Mouse (Mus musculus) embryonic facial prominence, embryonic 11.5 days (tissue): Measurements from ENCODE around the gene Fam240a. TPM values are rescaled to one million over a fixed set of nuclear protein-coding genes. Genes with fewer than 3 reads are reported as not detected.

Source experiments
- ATAC-seq: fragments of 200-750 bp; cut with Nextera tagmentation; replicated peaks from 2 replicates; pipeline ENCODE4 v1.8.0; 2017; ENCODE audit warnings: low read depth; ENCODE audit not compliant: insufficient number of reproducible peaks, low FRiP score, low TSS enrichment
- DNase-seq: peaks from one replicate; pipeline ENCODE4 v3.0.0-alpha.2; 2015; ENCODE audit warnings: low spot score
- H3K27ac ChIP-seq: fragments of 300-500 bp; sonication (generic); replicated peaks from 2 replicates; pipeline ENCODE4 v1.5.1; 2014; ENCODE audit warnings: mild to moderate bottlenecking, low read depth, low read length, control low read depth
- H3K27me3 ChIP-seq: fragments of 300-500 bp; sonication (generic); 2 replicates; pipeline ENCODE4 v1.6.1; 2014; ENCODE audit warnings: mild to moderate bottlenecking, low read length, moderate library complexity, mixed read lengths; ENCODE audit not compliant: control insufficient read depth, insufficient read depth
- H3K36me3 ChIP-seq: fragments of 300-500 bp; sonication (generic); replicated peaks from 2 replicates; pipeline ENCODE4 v1.6.1; 2014; ENCODE audit warnings: low read depth, mild to moderate bottlenecking, low read length, moderate library complexity, mixed read lengths; ENCODE audit not compliant: control insufficient read depth, insufficient read depth
- H3K4me1 ChIP-seq: fragments of 300-500 bp; sonication (generic); 2 replicates; pipeline ENCODE4 v1.6.1; 2014; ENCODE audit warnings: low read length, mixed read lengths; ENCODE audit not compliant: control insufficient read depth, insufficient read depth
- H3K4me2 ChIP-seq: fragments of 300-500 bp; sonication (generic); 2 replicates; pipeline ENCODE4 v1.6.1; 2014; ENCODE audit warnings: low read depth, mild to moderate bottlenecking, control low read depth, low read length, moderate library complexity
- H3K4me3 ChIP-seq: fragments of 300-500 bp; sonication (generic); 2 replicates; pipeline ENCODE4 v1.5.1; 2014; ENCODE audit warnings: low read depth, low read length, control low read depth
- H3K9ac ChIP-seq: fragments of 300-500 bp; sonication (generic); replicated peaks from 2 replicates; pipeline ENCODE4 v1.6.1; 2014; ENCODE audit warnings: mild to moderate bottlenecking, control low read depth, low read length
- H3K9me3 ChIP-seq: fragments of 300-500 bp; sonication (generic); replicated peaks from 2 replicates; pipeline ENCODE4 v1.6.1; 2016; ENCODE audit warnings: mild to moderate bottlenecking, low read length, inconsistent platforms, mixed read lengths; ENCODE audit not compliant: control insufficient read depth
- WGBS: fragments of 180-500 bp; shearing (Covaris S2); extraction: QIAGEN DNeasy Blood & Tissue Kit; methylation state at CpG from one replicate; pipeline ENCODE4 v1.1.7; 2014; 5-methylcytosine and 5-hydroxymethylcytosine counted together
- polyA plus RNA-seq: library from polyadenylated mRNA; unstranded; fragments of >200 nt; fragmentation: Nextera tagmentation; extraction: Ambion mirVana; gene quantifications from 2 replicates; pipeline ENCODE4 v1.2.1, GENCODE M21; 2014

Gene Fam240a
- polyA plus RNA-seq, result not detected in 2 replicates

- Histone ChIP-seq H3K36me3 (no peaks in the 10 kb centered on the region), H3K9ac (no peak within 1 kb of the TSS), H3K27me3 (no peaks in the 10 kb centered on the region), H3K4me3 (no peak within 1 kb of the TSS), H3K27ac (no peak within 1 kb of the TSS), H3K4me1 (no peaks in the 10 kb centered on the region), H3K4me2 (no peak within 1 kb of the TSS), H3K9me3 (no peaks in the 10 kb centered on the region)
- ATAC-seq (no peak), DNase-seq (no peak)
- WGBS, result 86% methylated on average over 7 of the region's 7 CpGs
Measured at GRCm38 (mm10) chr9:110916786-110917185, at the start of gene Fam240a. Gene Fam240a, minus strand, starts transcription at chr9:110916861.

- Histone ChIP-seq H3K9me3 (no peaks in the 10 kb centered on the region), H3K4me1 (no peaks in the 10 kb centered on the region), H3K9ac (no peak overlapping the region), H3K27me3 (no peaks in the 10 kb centered on the region), H3K4me2 (no peak overlapping the region), H3K36me3 (no peaks in the 10 kb centered on the region), H3K4me3 (no peak overlapping the region), H3K27ac (no peak overlapping the region)
- DNase-seq (no peak), ATAC-seq (no peak)
- WGBS, result 74% methylated on average over 2 of the region's 2 CpGs
Measured at GRCm38 (mm10) chr9:110965910-110966231, 49.2 kb upstream of the Fam240a start.

- Histone ChIP-seq H3K27ac (no peak overlapping the region), H3K4me3 (no peak overlapping the region), H3K9me3 (no peaks in the 10 kb centered on the region), H3K27me3 (no peaks in the 10 kb centered on the region), H3K36me3 (no peaks in the 10 kb centered on the region), H3K4me2 (no peak overlapping the region), H3K9ac (no peak overlapping the region), H3K4me1 (no peaks in the 10 kb centered on the region)
- WGBS, result 91% methylated on average over 22 of the region's 22 CpGs
- ATAC-seq (no peak), DNase-seq (no peak)
Measured at GRCm38 (mm10) chr9:110965062-110965909, 48.6 kb upstream of the Fam240a start.

GRCm38 (mm10) chr9:110963566-110964115 is 47.0 kb upstream of the Fam240a start:
- Histone ChIP-seq H3K27me3 (no peaks in the 10 kb centered on the region), H3K27ac (no peak overlapping the region), H3K9ac (no peak overlapping the region), H3K4me2 (no peak overlapping the region), H3K4me3 (no peak overlapping the region), H3K9me3 (no peaks in the 10 kb centered on the region), H3K4me1 (no peaks in the 10 kb centered on the region), H3K36me3 (no peaks in the 10 kb centered on the region)
- DNase-seq (no peak), ATAC-seq (no peak)
- WGBS, result 91% methylated on average over 8 of the region's 8 CpGs

GRCm38 (mm10) chr9:110961386-110961785 is 44.7 kb upstream of the Fam240a start:
- Histone ChIP-seq H3K36me3 (no peaks in the 10 kb centered on the region), H3K27ac (no peak overlapping the region), H3K27me3 (no peaks in the 10 kb centered on the region), H3K4me2 (no peak overlapping the region), H3K9ac (no peak overlapping the region), H3K4me1 (no peaks in the 10 kb centered on the region), H3K9me3 (no peaks in the 10 kb centered on the region), H3K4me3 (no peak overlapping the region)
- WGBS, result 97% methylated on average over 8 of the region's 8 CpGs
- ATAC-seq, result no peak
- DNase-seq, result no peak

GRCm38 (mm10) chr9:110960230-110961149 is 43.8 kb upstream of the Fam240a start:
- no peak overlapping the region for H3K9ac ChIP-seq
- no peaks in the 10 kb centered on the region for H3K36me3 ChIP-seq
- H3K9me3 ChIP-seq, result no peaks in the 10 kb centered on the region
- 85% methylated on average over 13 of the region's 13 CpGs for WGBS
- no peaks in the 10 kb centered on the region for H3K27me3 ChIP-seq
- ATAC-seq, result no peak
- no peak for DNase-seq
- H3K4me1 ChIP-seq, result no peaks in the 10 kb centered on the region
- no peak overlapping the region for H3K4me3 ChIP-seq
- no peak overlapping the region for H3K4me2 ChIP-seq
- no peak overlapping the region for H3K27ac ChIP-seq

- Histone ChIP-seq H3K4me1 (no peaks in the 10 kb centered on the region), H3K4me3 (no peak overlapping the region), H3K27ac (no peak overlapping the region), H3K9me3 (no peaks in the 10 kb centered on the region), H3K4me2 (no peak overlapping the region), H3K9ac (no peak overlapping the region), H3K27me3 (no peaks in the 10 kb centered on the region), H3K36me3 (no peaks in the 10 kb centered on the region)
- ATAC-seq (no peak), DNase-seq (no peak)
- 79% methylated on average over 5 of the region's 5 CpGs for WGBS
Measured at GRCm38 (mm10) chr9:110959669-110960068, 43.0 kb upstream of the Fam240a start.
